Comparison of ENCODE assay signal across 26 mouse cellular contexts in the genomic region with DNA sequence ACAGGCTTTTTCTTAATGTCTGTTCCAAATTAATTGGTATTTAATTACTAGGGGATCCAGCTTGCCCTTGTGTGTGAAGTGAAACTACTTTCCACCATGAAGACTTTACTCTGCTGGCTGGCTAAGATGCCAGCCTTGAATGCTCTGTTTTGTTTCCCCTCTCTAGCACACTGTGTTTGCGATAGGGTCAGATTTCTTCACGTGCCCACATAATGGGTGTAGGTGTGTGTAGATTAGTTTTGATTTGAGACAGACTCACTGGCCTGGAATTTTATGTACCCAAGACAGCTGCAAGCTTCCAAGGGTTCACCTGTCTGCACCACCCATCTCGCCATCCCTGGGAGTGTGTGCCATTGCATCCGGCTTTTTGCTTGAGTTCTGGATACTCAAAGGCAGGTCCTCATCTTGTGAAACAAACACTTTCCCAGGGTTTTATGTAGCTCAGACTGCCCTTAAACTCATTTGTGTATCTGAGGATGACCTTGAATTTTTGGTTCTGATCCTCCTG. TPM values are rescaled to one million over a fixed set of nuclear protein-coding genes. Genes with fewer than 3 reads are reported as not detected.
A peak's percentile ranks its signal among the peaks of the same experiment; 100 is the strongest.
DNase-seq lines count a peak whose midpoint lies in the region; ATAC-seq and TF ChIP-seq lines count a peak whose summit lies in the region.
"Had no signal": no experiment of that assay in that cellular context is flagged by ENCODE, and none has a peak within 500 bp of the region (broad histone marks: within the 10 kb centered on the region; RNA-seq: fewer than 3 reads in every experiment).

No protein-coding gene starts in this region.

- H3K79me2 ChIP-seq in CH12.LX (replicated peaks; ENCODE audit: control insufficient read depth, extremely low read depth, insufficient read depth, poor library complexity, severe bottlenecking): no peaks in the 10 kb centered on the region

- H3K27me3 ChIP-seq in embryonic facial prominence, embryonic 14.5 days (replicated peaks; ENCODE audit: control insufficient read depth, insufficient read depth, low read length): no peaks in the 10 kb centered on the region
- peaks cover 20% of the 10 kb centered on the region for H3K27me3 ChIP-seq in embryonic facial prominence, embryonic 10.5 days (replicated peaks; ENCODE audit: low read depth, poor library complexity, severe bottlenecking)
- H3K27me3 ChIP-seq in lung, embryonic 16.5 days (ENCODE audit: control insufficient read depth, insufficient read depth, low read depth, low read length): no peaks in the 10 kb centered on the region
- peaks cover 28% of the 10 kb centered on the region for H3K27me3 ChIP-seq in CH12.LX (replicated peaks)
- H3K27me3 ChIP-seq in stomach, embryonic 16.5 days (ENCODE audit: control insufficient read depth, insufficient read depth, low read length): no peaks in the 10 kb centered on the region
- peaks cover 7% of the 10 kb centered on the region; the same call in 1 of the 2 replicates for H3K27me3 ChIP-seq in heart, embryonic 11.5 days (ENCODE audit: control insufficient read depth, insufficient read depth, low read length)
- H3K27me3 ChIP-seq: hindbrain, embryonic 15.5 days had no signal

- H3K4me1 ChIP-seq in embryonic facial prominence, embryonic 14.5 days (ENCODE audit: control insufficient read depth, insufficient read depth, low read length): peaks cover 9% of the 10 kb centered on the region; the same call in 1 of the 2 replicates
- H3K4me1 ChIP-seq in embryonic facial prominence, embryonic 10.5 days: peaks cover 20% of the 10 kb centered on the region
- peaks cover 4% of the 10 kb centered on the region for H3K4me1 ChIP-seq in lung, embryonic 16.5 days (replicated peaks; ENCODE audit: control insufficient read depth, insufficient read depth, low read length)
- H3K4me1 ChIP-seq in CH12.LX (ENCODE audit: control insufficient read depth in 1 of 2, insufficient read depth in 2 of 2): peaks cover 0 to 3% of the 10 kb centered on the region in 2 experiments; a peak in 1 of 4 replicates
- H3K4me1 ChIP-seq in stomach, embryonic 16.5 days (ENCODE audit: control insufficient read depth, insufficient read depth, low read length): peaks cover 9% of the 10 kb centered on the region
- no peaks in the 10 kb centered on the region for H3K4me1 ChIP-seq in heart, embryonic 11.5 days (ENCODE audit: control insufficient read depth, insufficient read depth, low read length)
- H3K4me1 ChIP-seq: hindbrain, embryonic 15.5 days had no signal

- TF ChIP-seq RAD21 in CH12.LX (IDR thresholded peaks at IDR 0.05; ENCODE audit: low read depth, low read length): no peak

- no peak overlapping the region for H3K4me2 ChIP-seq in embryonic facial prominence, embryonic 14.5 days (ENCODE audit: low read depth, low read length)
- H3K4me2 ChIP-seq in lung, embryonic 16.5 days (ENCODE audit: low read depth, low read length): no peak overlapping the region
- no peak overlapping the region for H3K4me2 ChIP-seq in CH12.LX (ENCODE audit: insufficient read depth, low read depth, poor library complexity, severe bottlenecking)
- H3K4me2 ChIP-seq in stomach, embryonic 16.5 days (ENCODE audit: low read depth, low read length): no peak overlapping the region
- H3K4me2 ChIP-seq in heart, embryonic 11.5 days: no peak overlapping the region
- H3K4me2 ChIP-seq: embryonic facial prominence, embryonic 13.5 days; forebrain, embryonic 13.5 days; heart, embryonic 13.5 days; hindbrain, embryonic 15.5 days had no signal

- WGBS in embryonic facial prominence, embryonic 14.5 days: 62% methylated on average over 4 of the region's 4 CpGs
- 81% methylated on average over 4 of the region's 4 CpGs for WGBS in embryonic facial prominence, embryonic 10.5 days
- WGBS in lung, embryonic 16.5 days: 54% methylated on average over 4 of the region's 4 CpGs
- 58% methylated on average over 4 of the region's 4 CpGs for WGBS in stomach, embryonic 16.5 days
- 81% methylated on average over 4 of the region's 4 CpGs for WGBS in heart, embryonic 11.5 days (ENCODE audit: insufficient replicate concordance)

- H3K9me3 ChIP-seq in embryonic facial prominence, embryonic 14.5 days (ENCODE audit: control insufficient read depth, low read length): no peaks in the 10 kb centered on the region
- H3K9me3 ChIP-seq in embryonic facial prominence, embryonic 10.5 days: no peaks in the 10 kb centered on the region
- no peaks in the 10 kb centered on the region for H3K9me3 ChIP-seq in lung, embryonic 16.5 days (ENCODE audit: control insufficient read depth, low read length)
- H3K9me3 ChIP-seq in CH12.LX (replicated peaks; ENCODE audit: low read length): peaks cover 8% of the 10 kb centered on the region
- no peaks in the 10 kb centered on the region for H3K9me3 ChIP-seq in stomach, embryonic 16.5 days (replicated peaks; ENCODE audit: control insufficient read depth, low read length)
- no peaks in the 10 kb centered on the region for H3K9me3 ChIP-seq in heart, embryonic 11.5 days (replicated peaks; ENCODE audit: control insufficient read depth, low read length)
- H3K9me3 ChIP-seq: embryonic facial prominence, embryonic 13.5 days; forebrain, embryonic 13.5 days; G1E; heart, embryonic 13.5 days; hindbrain, embryonic 15.5 days had no signal

- in situ Hi-C loops in CH12.LX (cut with MboI; ENCODE audit: low pct_ligation_motif_present, low pct_unique_long_range_greater_than_20kb, low sequenced_read_pairs): no loop called here

- TF ChIP-seq EP300 in CH12.LX (IDR thresholded peaks at IDR 0.05; ENCODE audit: low read length): no peak

- H3K36me3 ChIP-seq in embryonic facial prominence, embryonic 14.5 days (ENCODE audit: control insufficient read depth, insufficient read depth, low read length): no peaks in the 10 kb centered on the region
- H3K36me3 ChIP-seq in embryonic facial prominence, embryonic 10.5 days (replicated peaks): no peaks in the 10 kb centered on the region
- no peaks in the 10 kb centered on the region for H3K36me3 ChIP-seq in lung, embryonic 16.5 days (ENCODE audit: control insufficient read depth, insufficient read depth, low read length)
- no peaks in the 10 kb centered on the region for H3K36me3 ChIP-seq in CH12.LX (replicated peaks in 1 of 2; ENCODE audit: control insufficient read depth in 1 of 2, insufficient read depth in 1 of 2, low read length in 1 of 2)
- H3K36me3 ChIP-seq in stomach, embryonic 16.5 days (ENCODE audit: control insufficient read depth, insufficient read depth, low read length): no peaks in the 10 kb centered on the region
- H3K36me3 ChIP-seq in heart, embryonic 11.5 days (ENCODE audit: control insufficient read depth, insufficient read depth, low read length): no peaks in the 10 kb centered on the region
- H3K36me3 ChIP-seq: embryonic facial prominence, embryonic 13.5 days; forebrain, embryonic 10.5 days; G1E; heart, embryonic 13.5 days; hindbrain, embryonic 15.5 days had no signal

- H3K27ac ChIP-seq in embryonic facial prominence, embryonic 14.5 days (replicated peaks; ENCODE audit: low read depth, low read length): no peak overlapping the region
- H3K27ac ChIP-seq in embryonic facial prominence, embryonic 10.5 days (replicated peaks): no peak overlapping the region
- 0 out of 2 replicates have a peak overlapping the region, but pooled peaks have one; percentile 50 for H3K27ac ChIP-seq in lung, embryonic 16.5 days (ENCODE audit: low read length)
- no peak overlapping the region for H3K27ac ChIP-seq in CH12.LX (ENCODE audit: insufficient read depth, low read depth)
- H3K27ac ChIP-seq in stomach, embryonic 16.5 days (ENCODE audit: low read length): 0 out of 2 replicates have a peak overlapping the region, but pooled peaks have one; percentile 18
- no peak overlapping the region for H3K27ac ChIP-seq in heart, embryonic 11.5 days (ENCODE audit: low read depth, low read length)
- H3K27ac ChIP-seq: embryonic facial prominence, embryonic 13.5 days; forebrain, embryonic 10.5 days; forebrain, embryonic 13.5 days; heart, embryonic 13.5 days; hindbrain, embryonic 15.5 days had no signal

- dilution Hi-C loops in CH12.LX (cut with MboI; ENCODE audit: extremely low pct_ligation_motif_present, extremely low pct_unique_long_range_greater_than_20kb, low sequenced_read_pairs): no loop called here

- no peak for TF ChIP-seq CTCF in CH12.LX (conservative IDR thresholded peaks at IDR 0.05 in 1 of 2, IDR thresholded peaks at IDR 0.05 in 1 of 2; ENCODE audit: low read depth in 2 of 2, low read length in 2 of 2)

- TF ChIP-seq POLR2A in CH12.LX (IDR thresholded peaks at IDR 0.05; ENCODE audit: low read depth, low read length): no peak

- no peak overlapping the region for H3K4me3 ChIP-seq in embryonic facial prominence, embryonic 14.5 days (ENCODE audit: low read depth, low read length)
- H3K4me3 ChIP-seq in embryonic facial prominence, embryonic 10.5 days: no peak overlapping the region
- no peak overlapping the region for H3K4me3 ChIP-seq in lung, embryonic 16.5 days (ENCODE audit: low read length)
- H3K4me3 ChIP-seq in CH12.LX (replicated peaks in 1 of 3; ENCODE audit: low read depth in 2 of 3, low read length in 2 of 3, poor library complexity in 1 of 3): no peak overlapping the region
- H3K4me3 ChIP-seq in stomach, embryonic 16.5 days (replicated peaks; ENCODE audit: low read length): no peak overlapping the region
- H3K4me3 ChIP-seq in heart, embryonic 11.5 days (ENCODE audit: low read depth, low read length): no peak overlapping the region
- H3K4me3 ChIP-seq: embryonic facial prominence, embryonic 13.5 days; forebrain, embryonic 10.5 days; forebrain, embryonic 13.5 days; heart, embryonic 13.5 days; hindbrain, embryonic 15.5 days had no signal

- H3K9ac ChIP-seq in embryonic facial prominence, embryonic 14.5 days (ENCODE audit: low read depth, low read length): no peak overlapping the region
- H3K9ac ChIP-seq in lung, embryonic 16.5 days (ENCODE audit: low read length): no peak overlapping the region
- no peak overlapping the region for H3K9ac ChIP-seq in CH12.LX (ENCODE audit: insufficient read depth, low read depth)
- no peak overlapping the region for H3K9ac ChIP-seq in stomach, embryonic 16.5 days (ENCODE audit: low read length)
- H3K9ac ChIP-seq in heart, embryonic 11.5 days (ENCODE audit: low read depth, low read length): no peak overlapping the region
- H3K9ac ChIP-seq: embryonic facial prominence, embryonic 13.5 days; forebrain, embryonic 13.5 days; forebrain, postnatal 0 days; heart, embryonic 13.5 days; hindbrain, embryonic 15.5 days had no signal

- peak; percentile 24; the same call in 1 of the 2 replicates for ATAC-seq in embryonic facial prominence, embryonic 14.5 days (ENCODE audit: low read depth)
- peak; percentile 32; the same call in 1 of the 2 replicates for ATAC-seq in lung, embryonic 16.5 days (ENCODE audit: low read depth)
- peak; percentile 56; the same call in 1 of the 2 replicates for ATAC-seq in stomach, embryonic 16.5 days (ENCODE audit: insufficient read depth, low FRiP score)
- ATAC-seq in heart, embryonic 11.5 days (replicated peaks; ENCODE audit: insufficient number of reproducible peaks, low FRiP score, low TSS enrichment): no peak
- ATAC-seq: forebrain, embryonic 13.5 days; forebrain, postnatal 0 days had no signal

- no peak for DNase-seq in embryonic facial prominence, embryonic 14.5 days (ENCODE audit: low spot score)
- DNase-seq in embryonic facial prominence, embryonic 10.5 days (ENCODE audit: low spot score): no peak
- no peak for DNase-seq in lung, postnatal 10 days
- no peak for DNase-seq in CH12.LX (ENCODE audit: extremely low read depth)
- DNase-seq: adrenal gland, adult 2 months; adrenal gland, postnatal 14 days; cerebellum, adult 11 months; cerebellum, adult 2 months; cerebellum, adult 9-11 months; cerebellum, postnatal 25 days; forebrain, postnatal 0 days; gastrocnemius, postnatal 25 days; heart, adult 18-20 months; heart, postnatal 14 days; heart, postnatal 4 days had no signal

RNA-seq across cellular contexts. Expression of a gene that starts 17.1 kb away (rescaled TPM):
- 7.8 and 8.4 TPM in 2 replicates for polyA plus RNA-seq in embryonic facial prominence, embryonic 14.5 days (2014; fragmentation: Nextera tagmentation; extraction: Ambion mirVana)
- 5.9 and 6.5 TPM in 2 replicates for polyA plus RNA-seq in embryonic facial prominence, embryonic 10.5 days (2016; fragmentation: Nextera tagmentation; extraction: Ambion mirVana)
- 7.0 and 9.6 TPM in 2 replicates for polyA plus RNA-seq in lung, embryonic 16.5 days (2015; fragmentation: Nextera tagmentation; extraction: Ambion mirVana)
- total RNA-seq in CH12.LX (2012; rRNA removed): 0.84 and 2.1 TPM in 2 replicates
- total RNA-seq in CH12.LX (2014; rRNA removed): 0.20 and 0.89 TPM in 2 replicates
- polyA plus RNA-seq in CH12.LX (2012; ENCODE audit: insufficient read length, low read depth): 0.26 and 0.50 TPM in 2 replicates
- polyA plus RNA-seq in stomach, embryonic 16.5 days (2015; fragmentation: Nextera tagmentation; extraction: Ambion mirVana): 12.4 and 15.3 TPM in 2 replicates
- polyA plus RNA-seq in heart, embryonic 11.5 days (2014; fragmentation: Nextera tagmentation; extraction: Ambion mirVana): 2.1 and 3.0 TPM in 2 replicates

RNA-seq across cellular contexts. Expression of a gene that starts 19.6 kb away (rescaled TPM):
- 122 and 145 TPM in 2 replicates for polyA plus RNA-seq in embryonic facial prominence, embryonic 14.5 days (2014; fragmentation: Nextera tagmentation; extraction: Ambion mirVana)
- 233 and 242 TPM in 2 replicates for polyA plus RNA-seq in embryonic facial prominence, embryonic 10.5 days (2016; fragmentation: Nextera tagmentation; extraction: Ambion mirVana)
- 167 and 177 TPM in 2 replicates for polyA plus RNA-seq in lung, embryonic 16.5 days (2015; fragmentation: Nextera tagmentation; extraction: Ambion mirVana)
- total RNA-seq in CH12.LX (2012; rRNA removed): 114 and 118 TPM in 2 replicates
- 79.8 and 93.5 TPM in 2 replicates for total RNA-seq in CH12.LX (2014; rRNA removed)
- 112 and 114 TPM in 2 replicates for polyA plus RNA-seq in CH12.LX (2012; ENCODE audit: insufficient read length, low read depth)
- 190 and 195 TPM in 2 replicates for polyA plus RNA-seq in stomach, embryonic 16.5 days (2015; fragmentation: Nextera tagmentation; extraction: Ambion mirVana)
- 96.5 and 101 TPM in 2 replicates for polyA plus RNA-seq in heart, embryonic 11.5 days (2014; fragmentation: Nextera tagmentation; extraction: Ambion mirVana)

RNA-seq across cellular contexts. Expression of a gene that starts 47.5 kb away (rescaled TPM):
- polyA plus RNA-seq in embryonic facial prominence, embryonic 14.5 days (2014; fragmentation: Nextera tagmentation; extraction: Ambion mirVana): 0.14 and 0.30 TPM in 2 replicates
- polyA plus RNA-seq in embryonic facial prominence, embryonic 10.5 days (2016; fragmentation: Nextera tagmentation; extraction: Ambion mirVana): 0.23 and 0.44 TPM in 2 replicates
- polyA plus RNA-seq in lung, embryonic 16.5 days (2015; fragmentation: Nextera tagmentation; extraction: Ambion mirVana): 0.26 TPM in 1 of 2 replicates, not detected in the other
- total RNA-seq in CH12.LX (2012; rRNA removed): 0.13 and 0.38 TPM in 2 replicates
- total RNA-seq in CH12.LX (2014; rRNA removed): 0.23 and 0.32 TPM in 2 replicates
- polyA plus RNA-seq in CH12.LX (2012; ENCODE audit: insufficient read length, low read depth): 0.29 and 0.37 TPM in 2 replicates
- polyA plus RNA-seq in stomach, embryonic 16.5 days (2015; fragmentation: Nextera tagmentation; extraction: Ambion mirVana): 0.20 and 0.53 TPM in 2 replicates
- 0.31 TPM in 1 of 2 replicates, not detected in the other for polyA plus RNA-seq in heart, embryonic 11.5 days (2014; fragmentation: Nextera tagmentation; extraction: Ambion mirVana)
- total RNA-seq: adrenal gland, adult 2 months; adrenal gland, postnatal 14 days; common myeloid progenitor, adult 5-6 weeks; forebrain, postnatal 0 days; gastrocnemius, adult 8-10 months; gastrocnemius, postnatal 25 days; heart, postnatal 14 days had no signal
- polyA plus RNA-seq: forebrain, embryonic 13.5 days; forebrain, postnatal 0 days; heart, embryonic 13.5 days had no signal

Comparison
In these comparisons a context has a peak if more than half of its experiments do, and no peak if none do; other contexts are left out.
1. H3K27ac ChIP-seq: peak in lung, embryonic 16.5 days (single experiment) and stomach, embryonic 16.5 days (single experiment); none in embryonic facial prominence, embryonic 14.5 days (single experiment), embryonic facial prominence, embryonic 10.5 days (single experiment), CH12.LX (single experiment) and heart, embryonic 11.5 days (single experiment).